ENCODE assay signal across 8 mouse cellular contexts in genomic region chr1:162477246-162478209, GRCm38 (mm10). TPM values are rescaled to one million over a fixed set of nuclear protein-coding genes. Genes with fewer than 3 reads are reported as not detected.
DNase-seq lines count a peak whose midpoint lies in the region; ATAC-seq and TF ChIP-seq lines count a peak whose summit lies in the region.

TSS of gene Dnm3 (minus strand) at chr1:162478034.

- TF ChIP-seq CTCF in left cerebral cortex, adult 2 months (IDR thresholded peaks at IDR 0.05): peak; percentile 53

- H3K27ac ChIP-seq in left cerebral cortex, adult 2 months: peak within 1 kb of the TSS; percentile 92

- ATAC-seq in megakaryocyte, adult 5-6 weeks (ENCODE audit: poor library complexity, severe bottlenecking): peak; percentile 88

- intact Hi-C loops in left cerebral cortex, adult 2 months (cut with DNase I): loop anchor here (1.0 to 5.0 kb wide), 4 partner anchors 55 to 118 kb away; no protein-coding TSS in a partner anchor

- peak within 1 kb of the TSS; percentile 71 for H3K4me3 ChIP-seq in left cerebral cortex, adult 2 months

- DNase-seq in adrenal gland, adult 18-20 months (ENCODE audit: low spot score in 2 of 2): peak; percentile 86 to 87
- peak; percentile 98 for DNase-seq in embryo, embryonic 10 days (ENCODE audit: low spot score)
- peak; percentile 84 for DNase-seq in gastrocnemius, postnatal 10 days
- peak; percentile 61 for DNase-seq in hindlimb bud, embryonic 11.5 days (ENCODE audit: extremely low spot score, low read depth, low spot score)
- DNase-seq in left cerebral cortex, adult 2 months (ENCODE audit: extremely low spot score in 1 of 2, low spot score in 2 of 2): peak; percentile 89
- peak; percentile 93 to 94 for DNase-seq in right cerebral cortex, postnatal 10 days (ENCODE audit: low spot score in 2 of 2)
- DNase-seq in urinary bladder, postnatal 36 days (ENCODE audit: low spot score in 2 of 2): peak; percentile 65 to 85

RNA-seq across cellular contexts. Expression of gene Dnm3, which starts in this region (rescaled TPM):
- 10 to 100 TPM in 1 of 2 experiments, 1 to 10 TPM in 1; 8.6 to 15.4 TPM for total RNA-seq in adrenal gland, adult 18-20 months (2021)
- 1 to 10 TPM; 6.3 to 8.6 TPM for total RNA-seq in gastrocnemius, postnatal 10 days (2021)
- total RNA-seq in left cerebral cortex, adult 2 months (2021): 100 to 1,000 TPM; 102 to 103 TPM
- 0.14 TPM in 1 of 2 replicates, not detected in the other for total RNA-seq in megakaryocyte, adult 5-6 weeks (2015)
- total RNA-seq in megakaryocyte, adult 5-6 weeks (2017): 0.04 and 0.15 TPM in 2 replicates

Comparison
In these comparisons a context has a peak if more than half of its experiments do, and no peak if none do; other contexts are left out.
1. Peak in every context shown above with its lines: DNase-seq, ATAC-seq, H3K4me3 ChIP-seq and H3K27ac ChIP-seq.
2. RNA of gene Dnm3 (total RNA-seq): 102 to 103 TPM in left cerebral cortex, adult 2 months, 8.6 to 15.4 TPM in adrenal gland, adult 18-20 months and 6.3 to 8.6 TPM in gastrocnemius, postnatal 10 days; 0.04 to 0.15 TPM in megakaryocyte, adult 5-6 weeks; every median in the first group is over 4 times any median in the second.
3. RNA of gene Dnm3 (total RNA-seq): 102 to 103 TPM in left cerebral cortex, adult 2 months; 8.6 to 15.4 TPM in adrenal gland, adult 18-20 months and 6.3 to 8.6 TPM in gastrocnemius, postnatal 10 days; every median in the first group is over 4 times any median in the second.
4. Peak in ATAC-seq in megakaryocyte, adult 5-6 weeks; RNA of the gene not detected or under 1 TPM.